Mouse (Mus musculus) heart, adult 2 months (tissue): ENCODE results near the gene Atxn7. TPM values are rescaled to one million over a fixed set of nuclear protein-coding genes. Genes with fewer than 3 reads are reported as not detected.

Experiments used
- DNase-seq, 2 experiments: peaks; one replicate each; pipeline ENCODE4 v3.0.0; 2021
- H3K27ac ChIP-seq: fragments of 200-600 bp; 2 replicates; pipeline ENCODE4 v1.8.1; 2022
- H3K27me3 ChIP-seq: fragments of 200-500 bp; 2 replicates; pipeline ENCODE4 v1.6.1; 2012; ENCODE audit warnings: mild to moderate bottlenecking, low read length, inconsistent platforms, mixed read lengths; ENCODE audit not compliant: control insufficient read depth, insufficient read depth
- H3K36me3 ChIP-seq: fragments of 200-500 bp; 2 replicates; pipeline ENCODE4 v1.6.1; 2012; ENCODE audit warnings: low read length, inconsistent platforms; ENCODE audit not compliant: control insufficient read depth, insufficient read depth
- H3K4me1 ChIP-seq: fragments of 200-500 bp; 2 replicates; pipeline ENCODE4 v1.6.1; 2011; ENCODE audit warnings: low read length; ENCODE audit not compliant: control insufficient read depth, insufficient read depth
- H3K4me3 ChIP-seq: fragments of 200-600 bp; 2 replicates; pipeline ENCODE4 v1.8.1; 2022
- H3K79me2 ChIP-seq: fragments of 200-500 bp; replicated peaks from 2 replicates; pipeline ENCODE4 v1.6.1; 2012; ENCODE audit warnings: mild to moderate bottlenecking, inconsistent platforms, low read length, moderate library complexity, mixed read lengths; ENCODE audit not compliant: control insufficient read depth, insufficient read depth
- H3K9ac ChIP-seq: fragments of 200-500 bp; 2 replicates; pipeline ENCODE4 v1.6.1; 2012; ENCODE audit warnings: low read depth, mild to moderate bottlenecking, control low read depth, inconsistent platforms, low read length, mixed read lengths
- CTCF ChIP-seq: fragments of 200-600 bp; IDR thresholded peaks from 2 replicates; pipeline ENCODE4 v1.8.1; 2022; ENCODE audit warnings: antibody characterized with exemption, mild to moderate bottlenecking, moderate library complexity
- EP300 ChIP-seq: fragments of 200-500 bp; IDR thresholded peaks from 2 replicates; pipeline ENCODE4 v1.6.1; 2011; ENCODE audit warnings: low read depth, low read length, control low read depth; ENCODE audit not compliant: insufficient read depth
- POLR2A ChIP-seq: fragments of 200-500 bp; IDR thresholded peaks from 2 replicates; pipeline ENCODE4 v1.6.1; 2011; ENCODE audit warnings: mild to moderate bottlenecking, low read depth, low read length, control low read depth; ENCODE audit not compliant: insufficient read depth
- WGBS: fragments of 180-500 bp; shearing (Covaris S2); methylation state at CpG from one replicate; pipeline ENCODE4 v1.1.7; 2018; 5-methylcytosine and 5-hydroxymethylcytosine counted together
- intact Hi-C: fragments of 180-260 bp; cut with DNase I; formaldehyde crosslinking; loops from one replicate; pipeline ENCODE4 v1.15.1; 2025
- polyA plus RNA-seq: library from polyadenylated mRNA; depleted of rRNA; stranded (reverse); fragments of >200 nt; gene quantifications from 2 replicates; pipeline ENCODE4 v1.2.3, GENCODE M21; 2012; rRNA removed
- total RNA-seq, 2 experiments: library from RNA; stranded (reverse); gene quantifications; 2 replicates each; pipeline ENCODE4 v1.2.3; 2021

Atxn7 gene
- total and polyA plus RNA-seq, 3 experiments: 13.9 to 16.2 (median 16.1) TPM

DNA sequence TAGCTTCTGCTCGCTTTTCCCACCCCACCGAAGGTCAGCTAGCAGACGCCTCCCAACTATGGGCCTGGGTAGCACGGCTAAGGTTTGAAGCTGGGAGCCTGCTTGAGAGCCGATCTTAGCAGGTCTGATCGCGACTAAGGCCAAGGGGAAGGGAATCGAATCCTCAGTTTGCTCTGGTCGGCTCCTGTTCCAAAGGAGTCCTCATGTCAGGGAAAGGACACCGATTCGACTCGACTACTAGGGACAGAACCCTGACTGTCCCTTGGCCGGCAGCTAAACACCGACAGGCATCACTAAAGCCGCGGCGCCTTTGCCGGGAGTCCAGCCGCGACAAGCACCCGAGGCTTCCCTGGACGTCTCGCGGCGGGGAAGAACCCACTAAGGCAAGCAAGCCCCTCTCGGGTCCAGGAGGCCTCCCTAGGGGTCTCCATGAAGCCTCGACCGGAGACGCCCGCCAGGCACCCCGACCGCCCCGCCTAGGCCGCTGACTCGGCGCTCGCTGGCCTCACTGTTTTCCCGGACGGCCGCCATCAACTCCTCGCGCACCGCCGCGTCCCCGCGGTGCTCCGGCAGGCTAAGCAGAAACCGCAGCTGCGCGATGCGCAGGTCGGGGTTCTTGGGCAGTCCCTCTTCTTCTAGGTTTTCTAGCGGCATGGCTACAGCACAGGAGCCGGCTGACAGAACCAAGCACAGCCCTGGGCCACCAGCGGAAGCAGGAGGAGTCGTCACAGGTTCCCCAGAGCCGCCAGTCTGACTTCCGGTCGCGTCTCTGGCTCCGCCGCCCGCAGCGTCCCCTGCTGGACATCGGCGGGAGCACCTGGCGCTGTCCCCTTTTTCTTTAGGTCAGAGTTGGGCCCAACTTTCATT, 159.2 kb downstream of the Atxn7 start, which contains the start of gene Psmd6:
Gene Psmd6 (minus strand): TSS at position 755 of the 867 bp plus-strand sequence.
- no peaks in the 10 kb centered on the region for H3K27me3 ChIP-seq
- TF ChIP-seq EP300 (peak; percentile 50; the same call in 1 of the 2 replicates), POLR2A (peak; percentile 78), CTCF (no peak)
- H3K9ac ChIP-seq: peak within 1 kb of the TSS; percentile 84
- peak within 1 kb of the TSS; percentile 89 for H3K4me3 ChIP-seq
- DNase-seq: peak; percentile 90 to 95
- H3K36me3 ChIP-seq: peaks cover 19% of the 10 kb centered on the region
- intact Hi-C loops: loop anchor here (2.0 to 10.0 kb wide), 3 partner anchors 108 to 584 kb away; partner anchors contain the start of genes Il3ra and Slc4a7
- peak within 1 kb of the TSS; percentile 85 for H3K27ac ChIP-seq
- WGBS: under 1% methylated on average over 68 of the region's 68 CpGs
- peaks cover 6% of the 10 kb centered on the region for H3K4me1 ChIP-seq
- H3K79me2 ChIP-seq: no peaks in the 10 kb centered on the region; the same call in 1 of the 2 replicates

Other genes with a start within 250 kb of the Atxn7 start
- gene Gm281, start 47.0 kb upstream of the Atxn7 start, total RNA-seq: not detected
- 0.18 TPM in 1 of 2 replicates, not detected in the other for gene Gm281, start 47.0 kb upstream of the Atxn7 start, polyA plus RNA-seq
- gene Thoc7, start 412 bp downstream of the Atxn7 start, total RNA-seq: 10 to 100 TPM; 80.1 to 99.4 TPM
- 30.6 and 38.3 TPM in 2 replicates for gene Thoc7, start 412 bp downstream of the Atxn7 start, polyA plus RNA-seq
- 10 to 100 TPM; 73.3 to 84.4 TPM for gene Psmd6, start 159.5 kb downstream of the Atxn7 start, total RNA-seq
- gene Psmd6, start 159.5 kb downstream of the Atxn7 start, polyA plus RNA-seq: 26.0 and 51.1 TPM in 2 replicates
- gene Olfr720, start 225.4 kb downstream of the Atxn7 start, total RNA-seq: not detected
- not detected in 2 replicates for gene Olfr720, start 225.4 kb downstream of the Atxn7 start, polyA plus RNA-seq